Mouse (Mus musculus) heart, embryonic 15.5 days (tissue): Measurements from ENCODE around the gene Tnpo3. TPM values are rescaled to one million over a fixed set of nuclear protein-coding genes. Genes with fewer than 3 reads are reported as not detected.
A peak's percentile ranks its signal among the peaks of the same experiment; 100 is the strongest.

ENCODE experiments used
- ATAC-seq: fragments of 200-750 bp; cut with Nextera tagmentation; replicated peaks from 2 replicates; pipeline ENCODE4 v1.8.0; 2017; ENCODE audit warnings: low read depth, moderate TSS enrichment; ENCODE audit not compliant: insufficient number of reproducible peaks, insufficient read depth, low FRiP score
- H3K27ac ChIP-seq: fragments of 300-500 bp; sonication (generic); 2 replicates; pipeline ENCODE4 v1.5.1; 2015; ENCODE audit warnings: mild to moderate bottlenecking, inconsistent platforms
- H3K27me3 ChIP-seq: fragments of 300-500 bp; sonication (generic); 2 replicates; pipeline ENCODE4 v1.6.1; 2015; ENCODE audit warnings: inconsistent platforms
- H3K36me3 ChIP-seq: fragments of 300-500 bp; sonication (generic); 2 replicates; pipeline ENCODE4 v1.6.1; 2015; ENCODE audit warnings: mild to moderate bottlenecking, inconsistent platforms
- H3K4me1 ChIP-seq: fragments of 300-500 bp; sonication (generic); replicated peaks from 2 replicates; pipeline ENCODE4 v1.6.1; 2015; ENCODE audit warnings: inconsistent platforms
- H3K4me2 ChIP-seq: fragments of 300-500 bp; sonication (generic); 2 replicates; pipeline ENCODE4 v1.6.1; 2015; ENCODE audit warnings: inconsistent platforms, mild to moderate bottlenecking, moderate library complexity
- H3K4me3 ChIP-seq: fragments of 300-500 bp; sonication (generic); 2 replicates; pipeline ENCODE4 v1.5.1; 2015; ENCODE audit warnings: mild to moderate bottlenecking, inconsistent platforms
- H3K9ac ChIP-seq: fragments of 300-500 bp; sonication (generic); 2 replicates; pipeline ENCODE4 v1.6.1; 2015; ENCODE audit warnings: mild to moderate bottlenecking, inconsistent platforms
- H3K9me3 ChIP-seq: fragments of 300-500 bp; sonication (generic); replicated peaks from 2 replicates; pipeline ENCODE4 v1.6.1; 2016; ENCODE audit warnings: inconsistent platforms
- WGBS: fragments of 180-500 bp; shearing (Covaris S2); methylation state at CpG from one replicate; pipeline ENCODE4 v1.1.7; 2015; ENCODE audit warnings: mixed read lengths; 5-methylcytosine and 5-hydroxymethylcytosine counted together
- polyA plus RNA-seq: library from polyadenylated mRNA; unstranded; fragments of >200 nt; fragmentation: Nextera tagmentation; extraction: Ambion mirVana; gene quantifications from 2 replicates; pipeline ENCODE4 v1.2.1, GENCODE M21; 2015

The Tnpo3 gene
- polyA plus RNA-seq, 1 experiment from 2014 or later = 55.1 TPM

- Histone ChIP-seq H3K4me3 (peak within 1 kb of the TSS; percentile 65), H3K9me3 (no peaks in the 10 kb centered on the region), H3K4me1 (peaks cover 40% of the 10 kb centered on the region), H3K36me3 (no peaks in the 10 kb centered on the region), H3K9ac (peak within 1 kb of the TSS; percentile 65), H3K27ac (no peak within 1 kb of the TSS), H3K4me2 (peak within 1 kb of the TSS; percentile 90), H3K27me3 (peaks cover 26% of the 10 kb centered on the region)
- ATAC-seq = peak; percentile 50
- 1% methylated on average over 74 of the region's 96 CpGs for WGBS
Observed at GRCm38 (mm10) chr6:29526281-29527251, 83.1 kb downstream of the Tnpo3 start, which contains the start of gene Irf5. TSS of gene Irf5 (plus strand) at chr6:29526625.

GRCm38 (mm10) chr6:29525256-29525655 is 84.4 kb downstream of the Tnpo3 start:
- Histone ChIP-seq H3K4me1 (peaks cover 40% of the 10 kb centered on the region), H3K4me3 (no peak overlapping the region), H3K27ac (no peak overlapping the region), H3K9ac (no peak overlapping the region), H3K4me2 (no peak overlapping the region), H3K36me3 (no peaks in the 10 kb centered on the region), H3K27me3 (peaks cover 26% of the 10 kb centered on the region), H3K9me3 (no peaks in the 10 kb centered on the region)
- no peak for ATAC-seq
- 76% methylated on average over 6 of the region's 6 CpGs for WGBS

GRCm38 (mm10) chr6:29524034-29524489 is 85.6 kb downstream of the Tnpo3 start:
- Histone ChIP-seq H3K9ac (no peak overlapping the region), H3K27me3 (peaks cover 26% of the 10 kb centered on the region), H3K9me3 (no peaks in the 10 kb centered on the region), H3K36me3 (no peaks in the 10 kb centered on the region), H3K4me1 (peaks cover 31% of the 10 kb centered on the region), H3K4me3 (no peak overlapping the region), H3K27ac (no peak overlapping the region), H3K4me2 (no peak overlapping the region)
- ATAC-seq = no peak
- 27% methylated on average over 6 of the region's 6 CpGs for WGBS

GRCm38 (mm10) chr6:29523301-29524033 is 86.2 kb downstream of the Tnpo3 start:
- Histone ChIP-seq H3K4me3 (no peak overlapping the region), H3K36me3 (no peaks in the 10 kb centered on the region), H3K27me3 (peaks cover 23% of the 10 kb centered on the region), H3K27ac (no peak overlapping the region), H3K9me3 (no peaks in the 10 kb centered on the region), H3K4me1 (peaks cover 25% of the 10 kb centered on the region), H3K4me2 (no peak overlapping the region), H3K9ac (no peak overlapping the region)
- ATAC-seq = no peak; the same call in 1 of the 2 replicates
- WGBS = 68% methylated on average over 12 of the region's 12 CpGs

GRCm38 (mm10) chr6:29522626-29523300 is 86.9 kb downstream of the Tnpo3 start:
- no peak overlapping the region for H3K9ac ChIP-seq
- ATAC-seq = no peak
- no peak overlapping the region for H3K27ac ChIP-seq
- no peak overlapping the region for H3K4me2 ChIP-seq
- H3K27me3 ChIP-seq = peaks cover 16% of the 10 kb centered on the region
- H3K4me3 ChIP-seq = no peak overlapping the region
- WGBS = 68% methylated on average over 6 of the region's 6 CpGs
- H3K36me3 ChIP-seq = no peaks in the 10 kb centered on the region
- H3K9me3 ChIP-seq = no peaks in the 10 kb centered on the region
- H3K4me1 ChIP-seq = peaks cover 18% of the 10 kb centered on the region

GRCm38 (mm10) chr6:29517139-29517538 is 92.5 kb downstream of the Tnpo3 start:
- no peak overlapping the region for H3K9ac ChIP-seq
- no peaks in the 10 kb centered on the region for H3K9me3 ChIP-seq
- 3% methylated on average over 5 of the region's 5 CpGs for WGBS
- H3K4me2 ChIP-seq = no peak overlapping the region
- no peaks in the 10 kb centered on the region for H3K27me3 ChIP-seq
- no peak overlapping the region for H3K4me3 ChIP-seq
- H3K27ac ChIP-seq = no peak overlapping the region
- H3K36me3 ChIP-seq = no peaks in the 10 kb centered on the region
- peak; percentile 51; the same call in 1 of the 2 replicates for ATAC-seq
- peaks cover 5% of the 10 kb centered on the region for H3K4me1 ChIP-seq

- Histone ChIP-seq H3K27ac (peak overlapping the region; percentile 56; the same call in 1 of the 2 replicates), H3K9me3 (no peaks in the 10 kb centered on the region), H3K36me3 (no peaks in the 10 kb centered on the region), H3K4me2 (peak overlapping the region; percentile 54), H3K9ac (no peak overlapping the region), H3K4me1 (peaks cover 5% of the 10 kb centered on the region), H3K4me3 (peak overlapping the region; percentile 15), H3K27me3 (0 out of 2 replicates have a peak, but pooled peaks cover 4% of the 10 kb centered on the region)
- peak; percentile 47; the same call in 1 of the 2 replicates for ATAC-seq
- 1% methylated on average over 11 of the region's 11 CpGs for WGBS
Observed at GRCm38 (mm10) chr6:29513284-29513683, 96.4 kb downstream of the Tnpo3 start.

- 0 out of 2 replicates have a peak, but pooled peaks have one; percentile 18 for ATAC-seq
- no peak overlapping the region for H3K27ac ChIP-seq
- peaks cover 20% of the 10 kb centered on the region for H3K4me1 ChIP-seq
- no peak overlapping the region for H3K4me2 ChIP-seq
- H3K9ac ChIP-seq = no peak overlapping the region
- H3K4me3 ChIP-seq = no peak overlapping the region
- no peaks in the 10 kb centered on the region for H3K9me3 ChIP-seq
- H3K27me3 ChIP-seq = peaks cover 15% of the 10 kb centered on the region; the same call in 1 of the 2 replicates
- H3K36me3 ChIP-seq = no peaks in the 10 kb centered on the region
- WGBS = 51% methylated on average over 2 of the region's 2 CpGs
Observed at GRCm38 (mm10) chr6:29509086-29509485, 100.6 kb downstream of the Tnpo3 start.

GRCm38 (mm10) chr6:29507447-29508309 is 102.0 kb downstream of the Tnpo3 start, which contains the start of gene Kcp:
TSS of gene Kcp (minus strand) at chr6:29507952.
- Histone ChIP-seq H3K4me1 (peaks cover 15% of the 10 kb centered on the region), H3K9ac (peak within 1 kb of the TSS; percentile 66), H3K27me3 (peaks cover 15% of the 10 kb centered on the region; the same call in 1 of the 2 replicates), H3K36me3 (no peaks in the 10 kb centered on the region), H3K27ac (no peak within 1 kb of the TSS), H3K4me2 (peak within 1 kb of the TSS; percentile 90), H3K9me3 (no peaks in the 10 kb centered on the region), H3K4me3 (peak within 1 kb of the TSS; percentile 60)
- ATAC-seq = peak; percentile 39
- WGBS = 1% methylated on average over 47 of the region's 47 CpGs

GRCm38 (mm10) chr6:29506834-29507233 is 102.9 kb downstream of the Tnpo3 start:
- no peak for ATAC-seq
- Histone ChIP-seq H3K27ac (no peak overlapping the region), H3K9ac (peak overlapping the region; percentile 66), H3K4me3 (peak overlapping the region; percentile 60), H3K4me1 (peaks cover 15% of the 10 kb centered on the region), H3K27me3 (peaks cover 15% of the 10 kb centered on the region; the same call in 1 of the 2 replicates), H3K9me3 (no peaks in the 10 kb centered on the region), H3K36me3 (no peaks in the 10 kb centered on the region), H3K4me2 (peak overlapping the region; percentile 90)
- WGBS = 18% methylated on average over 8 of the region's 8 CpGs
